Mouse (Mus musculus) heart, embryonic 16.5 days (tissue): Measurements from ENCODE around the gene Lrmda. TPM values are rescaled to one million over a fixed set of nuclear protein-coding genes. Genes with fewer than 3 reads are reported as not detected.

Experiments
- ATAC-seq: fragments of 200-750 bp; cut with Nextera tagmentation; replicated peaks from 2 replicates; pipeline ENCODE4 v1.8.0; 2017; ENCODE audit warnings: moderate number of reproducible peaks; ENCODE audit not compliant: insufficient read depth, low FRiP score; ENCODE audit errors: extremely low read depth
- H3K27ac ChIP-seq: fragments of 300-500 bp; sonication (generic); 2 replicates; pipeline ENCODE4 v1.5.1; 2014; ENCODE audit warnings: mild to moderate bottlenecking, low read length, control low read depth, moderate library complexity
- H3K27me3 ChIP-seq: fragments of 300-500 bp; sonication (generic); 2 replicates; pipeline ENCODE4 v1.6.1; 2014; ENCODE audit warnings: low read length, mixed read lengths; ENCODE audit not compliant: control insufficient read depth, insufficient read depth
- H3K36me3 ChIP-seq: fragments of 300-500 bp; sonication (generic); 2 replicates; pipeline ENCODE4 v1.6.1; 2014; ENCODE audit not compliant: control insufficient read depth, insufficient read depth
- H3K4me1 ChIP-seq: fragments of 300-500 bp; sonication (generic); 2 replicates; pipeline ENCODE4 v1.6.1; 2014; ENCODE audit warnings: low read length, mixed read lengths; ENCODE audit not compliant: control insufficient read depth, insufficient read depth
- H3K4me2 ChIP-seq: fragments of 300-500 bp; sonication (generic); 2 replicates; pipeline ENCODE4 v1.6.1; 2014; ENCODE audit warnings: low read depth, mild to moderate bottlenecking, control low read depth, low read length
- H3K4me3 ChIP-seq: fragments of 300-500 bp; sonication (generic); 2 replicates; pipeline ENCODE4 v1.5.1; 2014; ENCODE audit warnings: mild to moderate bottlenecking, control low read depth, low read length
- H3K9ac ChIP-seq: fragments of 300-500 bp; sonication (generic); 2 replicates; pipeline ENCODE4 v1.6.1; 2014; ENCODE audit warnings: low read length, control low read depth
- H3K9me3 ChIP-seq: fragments of 300-500 bp; sonication (generic); replicated peaks from 2 replicates; pipeline ENCODE4 v1.6.1; 2016; ENCODE audit warnings: low read length; ENCODE audit not compliant: control insufficient read depth
- WGBS: fragments of 180-500 bp; shearing (Covaris S2); extraction: QIAGEN DNeasy Blood & Tissue Kit; methylation state at CpG from one replicate; pipeline ENCODE4 v1.1.7; 2014; 5-methylcytosine and 5-hydroxymethylcytosine counted together
- polyA plus RNA-seq: library from polyadenylated mRNA; unstranded; fragments of >200 nt; fragmentation: Nextera tagmentation; extraction: Ambion mirVana; gene quantifications from 2 replicates; pipeline ENCODE4 v1.2.1, GENCODE M21; 2015

Lrmda gene
- polyA plus RNA-seq, 1 experiment from 2014 or later = 0.55 TPM

GRCm38 (mm10) chr14:22906716-22907115 lies 887.2 kb downstream of the Lrmda start:
- no peak overlapping the region for H3K4me3 ChIP-seq
- no peak overlapping the region for H3K4me2 ChIP-seq
- H3K27me3 ChIP-seq = no peaks in the 10 kb centered on the region
- H3K36me3 ChIP-seq = no peaks in the 10 kb centered on the region
- no peak for ATAC-seq
- no peak overlapping the region for H3K9ac ChIP-seq
- H3K27ac ChIP-seq = no peak overlapping the region
- H3K4me1 ChIP-seq = no peaks in the 10 kb centered on the region
- H3K9me3 ChIP-seq = no peaks in the 10 kb centered on the region
- 54% methylated on average over 4 of the region's 4 CpGs for WGBS

GRCm38 (mm10) chr14:22907221-22907620 lies 887.7 kb downstream of the Lrmda start:
- no peak for ATAC-seq
- H3K4me3 ChIP-seq = no peak overlapping the region
- no peaks in the 10 kb centered on the region for H3K4me1 ChIP-seq
- no peak overlapping the region for H3K9ac ChIP-seq
- 60% methylated on average over 4 of the region's 4 CpGs for WGBS
- no peak overlapping the region for H3K27ac ChIP-seq
- H3K36me3 ChIP-seq = no peaks in the 10 kb centered on the region
- H3K4me2 ChIP-seq = no peak overlapping the region
- H3K9me3 ChIP-seq = no peaks in the 10 kb centered on the region
- H3K27me3 ChIP-seq = no peaks in the 10 kb centered on the region

GRCm38 (mm10) chr14:22908006-22908405 lies 888.5 kb downstream of the Lrmda start:
- no peak for ATAC-seq
- WGBS = 78% methylated on average over 2 of the region's 2 CpGs

GRCm38 (mm10) chr14:22915463-22915862 lies 896.0 kb downstream of the Lrmda start:
- Histone ChIP-seq H3K4me3 (no peak overlapping the region), H3K27ac (no peak overlapping the region), H3K36me3 (no peaks in the 10 kb centered on the region), H3K27me3 (no peaks in the 10 kb centered on the region), H3K4me2 (no peak overlapping the region), H3K9ac (no peak overlapping the region), H3K9me3 (no peaks in the 10 kb centered on the region), H3K4me1 (no peaks in the 10 kb centered on the region)
- ATAC-seq = no peak
- WGBS = 85% methylated on average over 3 of the region's 3 CpGs

More at GRCm38 (mm10) chr14:22908006-22908405, 888.5 kb downstream of the Lrmda start:
- no peaks in the 10 kb centered on the region for H3K4me1 ChIP-seq
- H3K9me3 ChIP-seq = no peaks in the 10 kb centered on the region
- no peak overlapping the region for H3K9ac ChIP-seq
- H3K27me3 ChIP-seq = no peaks in the 10 kb centered on the region
- no peak overlapping the region for H3K4me3 ChIP-seq
- H3K27ac ChIP-seq = no peak overlapping the region
- H3K36me3 ChIP-seq = no peaks in the 10 kb centered on the region
- no peak overlapping the region for H3K4me2 ChIP-seq

GRCm38 (mm10) chr14:22918499-22918898 lies 899.0 kb downstream of the Lrmda start:
- Histone ChIP-seq H3K4me1 (no peaks in the 10 kb centered on the region), H3K27ac (no peak overlapping the region), H3K9me3 (no peaks in the 10 kb centered on the region), H3K4me3 (no peak overlapping the region), H3K4me2 (no peak overlapping the region), H3K9ac (no peak overlapping the region), H3K27me3 (no peaks in the 10 kb centered on the region), H3K36me3 (no peaks in the 10 kb centered on the region)
- ATAC-seq = no peak
- WGBS = 80% methylated on average over 3 of the region's 3 CpGs

GRCm38 (mm10) chr14:22918931-22919330 lies 899.4 kb downstream of the Lrmda start:
- H3K27ac ChIP-seq = no peak overlapping the region
- WGBS = 56% methylated on average over 2 of the region's 2 CpGs
- ATAC-seq = no peak
- no peaks in the 10 kb centered on the region for H3K36me3 ChIP-seq
- H3K4me2 ChIP-seq = no peak overlapping the region
- H3K27me3 ChIP-seq = no peaks in the 10 kb centered on the region
- no peak overlapping the region for H3K4me3 ChIP-seq
- no peaks in the 10 kb centered on the region for H3K4me1 ChIP-seq
- H3K9me3 ChIP-seq = no peaks in the 10 kb centered on the region
- no peak overlapping the region for H3K9ac ChIP-seq

GRCm38 (mm10) chr14:22921152-22921551 lies 901.6 kb downstream of the Lrmda start:
- Histone ChIP-seq H3K9ac (no peak overlapping the region), H3K4me3 (no peak overlapping the region), H3K4me2 (no peak overlapping the region), H3K9me3 (no peaks in the 10 kb centered on the region), H3K27ac (no peak overlapping the region), H3K27me3 (no peaks in the 10 kb centered on the region), H3K4me1 (no peaks in the 10 kb centered on the region), H3K36me3 (no peaks in the 10 kb centered on the region)
- no peak for ATAC-seq

GRCm38 (mm10) chr14:22921796-22922195 lies 902.3 kb downstream of the Lrmda start:
- no peak overlapping the region for H3K27ac ChIP-seq
- H3K9me3 ChIP-seq = no peaks in the 10 kb centered on the region
- no peak overlapping the region for H3K4me2 ChIP-seq
- H3K36me3 ChIP-seq = no peaks in the 10 kb centered on the region
- 84% methylated on average over 2 of the region's 2 CpGs for WGBS
- ATAC-seq = no peak
- H3K4me1 ChIP-seq = no peaks in the 10 kb centered on the region
- no peak overlapping the region for H3K4me3 ChIP-seq
- H3K9ac ChIP-seq = no peak overlapping the region
- no peaks in the 10 kb centered on the region for H3K27me3 ChIP-seq

- WGBS = 77% methylated on average over 4 of the region's 4 CpGs
- Histone ChIP-seq H3K4me3 (no peak overlapping the region), H3K9me3 (no peaks in the 10 kb centered on the region), H3K27me3 (no peaks in the 10 kb centered on the region), H3K27ac (no peak overlapping the region), H3K36me3 (no peaks in the 10 kb centered on the region), H3K4me1 (no peaks in the 10 kb centered on the region), H3K4me2 (no peak overlapping the region), H3K9ac (no peak overlapping the region)
- ATAC-seq = no peak
These were observed 903.1 kb downstream of the Lrmda start for GRCm38 (mm10) chr14:22922571-22922970.

GRCm38 (mm10) chr14:22923251-22923650 lies 903.7 kb downstream of the Lrmda start:
- Histone ChIP-seq H3K4me1 (no peaks in the 10 kb centered on the region), H3K27ac (no peak overlapping the region), H3K9me3 (no peaks in the 10 kb centered on the region), H3K4me2 (no peak overlapping the region), H3K9ac (no peak overlapping the region), H3K36me3 (no peaks in the 10 kb centered on the region), H3K4me3 (no peak overlapping the region), H3K27me3 (no peaks in the 10 kb centered on the region)
- 86% methylated on average over 2 of the region's 2 CpGs for WGBS
- no peak for ATAC-seq
